Mouse (Mus musculus) splenic B cell, adult 2 months (primary cell): ENCODE measurements around the gene Sema5b.

Experiments used
- DNase-seq: peaks from one replicate; pipeline ENCODE4 v3.0.0-alpha.2; 2011; ENCODE audit warnings: low read depth, low spot score
- H3K27me3 ChIP-seq: 2 replicates; pipeline ENCODE4 v1.6.1; 2012; ENCODE audit warnings: mild to moderate bottlenecking, low read length, moderate library complexity, mixed read lengths; ENCODE audit not compliant: control insufficient read depth, poor library complexity, insufficient read depth, severe bottlenecking
- H3K36me3 ChIP-seq: 2 replicates; pipeline ENCODE4 v1.6.1; 2012; ENCODE audit warnings: mild to moderate bottlenecking, low read length, moderate library complexity, mixed read lengths; ENCODE audit not compliant: control insufficient read depth, poor library complexity, insufficient read depth, severe bottlenecking

Gene Sema5b

DNA sequence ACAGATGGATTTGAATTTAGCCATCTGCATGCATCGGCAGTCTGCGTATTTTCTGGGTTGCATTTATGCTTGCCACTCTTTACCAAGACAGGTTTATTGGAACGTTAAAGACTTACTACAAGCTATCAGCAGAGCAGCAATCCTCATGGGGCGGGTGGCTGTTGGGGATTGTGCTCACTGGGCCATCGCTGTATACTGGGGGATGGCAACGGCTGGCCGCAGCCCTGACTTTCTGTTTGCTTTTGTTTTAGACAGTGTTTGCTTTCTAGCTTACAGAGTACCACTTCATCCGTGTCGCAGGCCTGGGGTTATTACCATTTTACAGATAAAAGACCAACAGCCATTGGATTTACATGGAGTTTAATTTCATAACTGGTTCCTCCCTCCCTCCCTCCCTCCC is 28.8 kb downstream of the Sema5b start:
- no peaks in the 10 kb centered on the region for H3K36me3 ChIP-seq
- no peaks in the 10 kb centered on the region for H3K27me3 ChIP-seq
- DNase-seq = no peak

DNA sequence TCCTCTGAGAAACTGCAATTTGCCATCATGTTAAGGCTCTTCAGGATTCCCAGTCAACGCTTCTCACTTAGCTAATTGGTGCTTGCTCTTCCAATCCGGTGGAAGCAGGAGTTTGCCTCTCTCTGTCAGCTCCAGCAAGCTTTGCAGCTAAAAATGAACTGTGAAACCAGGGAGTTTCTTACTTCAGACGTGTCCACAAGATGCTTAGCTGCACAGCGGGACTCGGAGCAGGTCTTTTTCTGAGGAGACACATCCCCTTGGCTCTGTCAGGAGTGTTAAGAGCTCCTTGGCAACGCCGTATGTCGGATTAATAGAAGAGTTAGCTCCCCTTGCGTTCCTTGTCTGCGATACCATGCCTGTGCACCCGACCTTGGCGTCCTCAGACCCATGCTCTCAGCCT is 29.7 kb downstream of the Sema5b start:
- Histone ChIP-seq H3K36me3 (no peaks in the 10 kb centered on the region), H3K27me3 (no peaks in the 10 kb centered on the region)
- DNase-seq = no peak

DNA sequence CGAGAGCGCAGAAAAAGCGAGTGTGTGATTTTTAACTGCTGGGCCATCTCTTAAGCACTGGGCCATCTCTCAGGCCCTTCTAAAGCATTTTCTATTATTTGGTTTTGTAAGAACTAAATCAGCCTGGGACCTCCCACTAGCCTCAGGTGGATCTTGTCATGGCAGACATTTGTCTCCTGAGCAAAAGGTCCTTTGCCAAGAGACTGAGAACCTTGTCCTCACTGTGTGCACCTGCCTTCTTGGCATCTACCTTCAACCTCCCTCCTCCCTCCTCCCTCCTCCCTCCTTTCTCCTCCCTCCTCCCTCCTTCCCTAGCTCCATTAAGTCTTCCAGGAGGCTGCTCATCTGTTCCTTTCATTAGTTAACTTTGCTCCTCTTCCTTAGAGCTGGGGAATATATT is 32.6 kb downstream of the Sema5b start:
- no peak for DNase-seq
- no peaks in the 10 kb centered on the region for H3K27me3 ChIP-seq
- no peaks in the 10 kb centered on the region for H3K36me3 ChIP-seq

DNA sequence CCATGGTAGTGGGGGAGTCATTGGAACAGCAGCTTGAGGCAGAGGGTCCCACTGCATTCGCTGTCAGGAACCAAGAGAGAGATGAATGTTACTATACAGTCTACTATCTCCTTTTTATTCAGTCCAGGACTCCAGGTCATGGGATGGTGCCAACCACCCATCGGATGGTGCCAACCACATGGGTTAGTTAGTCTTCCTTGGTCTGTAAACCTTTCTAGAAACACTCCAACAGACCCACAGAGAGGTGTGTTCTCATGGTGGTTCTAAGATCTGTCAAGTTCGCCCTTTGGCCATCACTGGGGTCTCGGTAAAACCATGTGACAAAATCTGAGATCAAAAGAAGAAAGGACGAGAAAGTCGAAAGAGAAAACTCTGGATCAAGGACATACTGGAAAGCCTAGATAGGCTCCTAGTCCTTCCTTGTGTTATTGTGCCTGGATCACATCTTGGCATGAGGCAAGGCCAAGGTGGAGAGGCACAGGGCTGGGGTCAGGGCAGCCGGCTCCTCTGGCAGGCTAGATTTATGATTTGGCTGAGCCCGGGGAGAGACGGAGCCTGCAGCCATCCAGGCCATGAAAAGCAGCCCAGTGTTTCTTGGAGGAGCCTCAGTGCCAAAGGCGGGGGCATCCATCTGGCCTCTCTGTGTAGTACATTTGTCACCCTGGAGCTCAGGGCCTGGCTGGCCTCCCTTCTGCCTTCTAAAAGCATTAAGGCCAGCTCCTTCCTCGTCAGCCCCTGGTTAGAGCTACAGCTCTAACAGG is 36.4 kb downstream of the Sema5b start:
- H3K27me3 ChIP-seq = no peaks in the 10 kb centered on the region
- H3K36me3 ChIP-seq = no peaks in the 10 kb centered on the region
- DNase-seq = no peak

DNA sequence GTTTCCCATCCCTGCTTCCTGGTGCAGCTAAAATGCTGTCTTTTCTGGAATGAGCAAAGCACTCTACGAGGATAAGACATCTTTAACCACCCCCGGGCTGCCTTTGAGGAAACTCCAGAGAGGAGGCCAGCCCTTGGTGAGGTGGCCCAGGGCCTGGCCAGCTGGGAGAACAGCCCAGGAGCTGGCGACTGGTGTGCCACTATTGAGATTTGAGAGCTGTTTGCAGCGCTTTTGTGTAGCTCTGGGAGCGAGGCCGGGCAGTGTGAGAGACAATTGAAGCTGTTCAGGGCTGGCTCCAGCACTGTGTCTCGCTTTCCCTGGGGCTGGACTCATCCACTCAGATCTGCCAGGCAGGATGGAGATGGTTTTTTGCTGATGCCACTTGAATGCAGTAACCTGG is 40.4 kb downstream of the Sema5b start:
- no peaks in the 10 kb centered on the region for H3K36me3 ChIP-seq
- no peaks in the 10 kb centered on the region for H3K27me3 ChIP-seq
- DNase-seq = no peak

DNA sequence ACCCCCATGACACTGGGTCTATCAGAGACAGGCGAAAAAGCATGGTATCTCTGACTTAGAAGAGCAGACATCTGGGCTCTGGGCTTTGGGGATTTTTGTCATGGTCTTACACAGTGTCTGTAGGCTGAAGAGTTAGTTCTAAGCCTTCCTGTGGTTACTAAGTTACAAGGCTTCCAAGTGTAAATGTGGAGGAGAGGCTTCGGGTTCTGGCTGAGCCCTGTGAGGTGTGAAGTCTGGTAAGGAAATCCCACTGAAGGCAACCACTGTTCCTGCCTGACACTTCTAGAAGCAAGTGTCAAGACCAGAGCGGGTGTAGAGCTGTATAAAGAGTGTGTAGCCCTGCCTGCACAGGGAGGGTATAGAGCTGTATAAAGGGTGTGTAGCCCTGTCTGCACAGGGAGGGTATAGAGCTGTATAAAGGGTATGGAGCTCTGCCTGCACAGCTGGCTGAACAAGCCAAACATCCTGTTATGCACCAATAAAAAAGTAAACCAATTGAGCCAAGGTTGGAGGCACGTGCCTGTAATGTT is 42.7 kb downstream of the Sema5b start:
- Histone ChIP-seq H3K36me3 (no peaks in the 10 kb centered on the region), H3K27me3 (no peaks in the 10 kb centered on the region)
- DNase-seq = no peak

DNA sequence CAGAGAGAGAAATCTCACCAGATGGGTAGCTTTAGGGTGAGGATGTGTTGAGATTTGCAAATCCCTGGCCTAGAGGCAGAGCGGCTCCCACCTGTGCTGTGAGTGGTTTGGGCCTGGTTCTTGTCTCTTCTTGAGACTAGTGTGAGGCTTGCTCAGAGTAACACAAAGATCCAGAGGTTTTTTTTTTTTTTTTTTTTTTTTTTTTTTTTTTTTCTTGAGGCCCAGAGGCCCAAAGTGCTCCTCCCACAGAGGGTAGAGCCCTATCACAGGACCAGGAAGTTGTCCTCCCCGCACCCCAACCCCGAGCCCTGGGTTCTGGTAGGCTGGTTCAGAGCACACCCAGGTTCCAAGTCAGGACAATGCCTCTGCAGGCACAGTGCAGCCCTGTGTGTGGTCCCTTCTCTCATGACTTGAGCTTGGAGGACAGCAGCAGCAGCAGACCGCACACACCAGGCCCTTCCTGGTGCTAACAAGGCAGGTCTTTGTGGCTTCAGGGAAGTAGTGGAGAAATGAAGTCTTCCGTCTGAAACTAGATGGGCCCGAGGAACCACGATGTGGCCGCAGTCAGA is 44.3 kb downstream of the Sema5b start:
- H3K36me3 ChIP-seq = no peaks in the 10 kb centered on the region
- H3K27me3 ChIP-seq = no peaks in the 10 kb centered on the region
- DNase-seq = no peak

DNA sequence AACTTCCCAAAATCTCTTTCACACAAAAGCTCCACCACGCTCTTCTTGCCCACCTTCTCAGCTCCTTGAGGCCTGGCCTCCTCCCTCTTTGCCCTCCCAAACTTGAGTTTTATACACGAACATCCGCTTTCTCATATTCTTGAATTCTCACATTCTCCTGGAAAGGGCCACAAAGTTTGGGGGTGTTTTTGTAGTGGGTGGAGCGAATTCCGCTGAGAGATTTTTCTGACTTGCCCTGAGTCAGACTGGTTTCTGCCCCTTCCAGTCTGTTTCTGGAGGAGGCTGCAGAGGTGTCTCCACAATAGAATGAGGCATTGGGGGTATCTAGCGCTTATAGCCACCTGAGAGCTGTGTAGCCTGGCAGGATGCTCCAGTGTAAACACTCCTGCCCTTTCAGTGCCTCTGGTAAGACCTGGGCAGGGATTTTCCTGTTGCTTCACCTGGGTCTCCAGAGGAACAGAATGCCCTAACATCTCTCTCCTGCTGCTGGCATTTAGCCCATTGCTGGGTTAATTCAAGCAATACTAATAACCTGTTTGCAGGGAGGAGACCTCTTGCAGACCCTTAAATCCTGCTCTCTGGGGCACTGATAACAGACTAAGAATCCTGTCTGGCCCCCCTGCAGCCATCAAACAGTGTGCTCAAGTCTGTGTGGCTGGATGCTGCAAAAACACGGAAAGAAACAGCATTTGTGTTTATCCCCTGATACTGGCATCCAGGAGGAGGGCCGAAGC is 46.3 kb downstream of the Sema5b start:
- no peaks in the 10 kb centered on the region; the same call in 1 of the 2 replicates for H3K27me3 ChIP-seq
- no peak for DNase-seq
- H3K36me3 ChIP-seq = no peaks in the 10 kb centered on the region

DNA sequence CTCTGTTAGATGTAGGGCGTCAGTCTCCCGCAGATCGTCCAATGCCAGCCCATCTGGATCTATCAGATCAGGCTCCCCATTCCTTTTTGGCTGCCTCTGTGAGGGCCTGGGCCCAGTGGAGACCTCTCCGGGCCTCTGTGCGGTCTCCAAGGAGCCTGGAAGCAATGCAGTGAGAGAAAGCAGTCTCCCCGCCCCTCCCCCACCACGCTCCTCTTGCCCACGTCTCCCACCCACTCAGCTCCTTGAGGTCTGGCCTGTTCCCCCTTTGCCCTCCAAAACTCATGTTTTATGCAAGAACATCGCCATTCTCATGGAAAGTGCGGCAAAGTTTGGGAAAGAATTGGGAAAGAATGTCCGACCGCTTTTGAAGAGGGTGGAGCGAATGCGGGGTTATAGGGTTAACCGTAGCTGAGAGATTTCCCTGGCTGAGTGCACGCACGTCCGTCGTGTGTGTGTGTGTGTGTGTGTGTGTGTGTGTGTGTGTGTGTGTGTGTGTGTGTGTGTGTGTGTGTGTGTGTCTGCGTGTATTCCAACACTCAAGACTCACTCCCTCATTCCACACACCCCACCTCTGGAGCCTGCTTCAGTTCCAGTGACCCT is 47.0 kb downstream of the Sema5b start:
- no peak for DNase-seq
- H3K36me3 ChIP-seq = no peaks in the 10 kb centered on the region

DNA sequence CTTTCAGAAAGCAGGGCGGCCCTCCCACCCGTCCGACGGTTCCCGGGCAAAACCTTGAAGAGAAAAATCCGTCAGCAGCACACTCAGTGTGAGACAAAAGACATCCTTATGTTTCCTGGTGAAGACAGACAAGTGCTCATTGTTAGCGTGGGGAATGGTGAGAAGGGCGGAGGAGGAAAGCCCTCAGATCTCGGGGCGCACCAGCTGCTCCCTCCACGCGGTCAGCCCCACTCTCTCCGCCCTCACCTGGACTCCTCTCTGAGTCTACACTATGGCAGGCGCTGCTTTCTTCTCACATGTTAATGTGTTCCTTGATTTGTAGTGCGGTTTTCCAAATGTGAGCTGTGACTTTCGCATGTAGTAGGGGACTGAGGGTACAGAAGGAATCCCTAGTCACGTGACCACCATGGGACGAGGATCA is 47.8 kb downstream of the Sema5b start:
- no peaks in the 10 kb centered on the region; the same call in 1 of the 2 replicates for H3K27me3 ChIP-seq
- DNase-seq = no peak
- H3K36me3 ChIP-seq = no peaks in the 10 kb centered on the region

More for the DNA sequence above, 47.0 kb downstream of the Sema5b start:
- H3K27me3 ChIP-seq = no peaks in the 10 kb centered on the region; the same call in 1 of the 2 replicates

DNA sequence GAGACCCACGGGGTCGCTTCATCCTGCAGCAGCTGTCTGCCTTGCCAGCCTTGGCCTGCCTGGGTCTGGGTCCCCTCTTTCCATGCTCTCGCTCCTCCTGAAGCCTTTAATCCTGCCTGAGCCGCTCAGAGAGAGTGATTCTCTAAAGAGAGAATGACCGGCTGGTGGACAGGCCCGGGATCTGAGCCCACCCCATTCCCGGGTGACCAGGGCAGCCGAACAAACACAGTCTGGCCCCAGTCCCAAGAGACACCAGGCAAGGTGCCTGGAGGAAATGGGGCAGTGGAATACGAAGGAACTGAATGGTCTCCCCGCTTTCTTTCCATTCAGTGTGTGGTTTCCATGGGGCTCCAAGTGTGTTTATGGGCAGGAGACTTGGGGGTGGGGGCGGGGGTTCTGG is 50.8 kb downstream of the Sema5b start:
- H3K27me3 ChIP-seq = no peaks in the 10 kb centered on the region; the same call in 1 of the 2 replicates
- DNase-seq = no peak
- H3K36me3 ChIP-seq = no peaks in the 10 kb centered on the region

DNA sequence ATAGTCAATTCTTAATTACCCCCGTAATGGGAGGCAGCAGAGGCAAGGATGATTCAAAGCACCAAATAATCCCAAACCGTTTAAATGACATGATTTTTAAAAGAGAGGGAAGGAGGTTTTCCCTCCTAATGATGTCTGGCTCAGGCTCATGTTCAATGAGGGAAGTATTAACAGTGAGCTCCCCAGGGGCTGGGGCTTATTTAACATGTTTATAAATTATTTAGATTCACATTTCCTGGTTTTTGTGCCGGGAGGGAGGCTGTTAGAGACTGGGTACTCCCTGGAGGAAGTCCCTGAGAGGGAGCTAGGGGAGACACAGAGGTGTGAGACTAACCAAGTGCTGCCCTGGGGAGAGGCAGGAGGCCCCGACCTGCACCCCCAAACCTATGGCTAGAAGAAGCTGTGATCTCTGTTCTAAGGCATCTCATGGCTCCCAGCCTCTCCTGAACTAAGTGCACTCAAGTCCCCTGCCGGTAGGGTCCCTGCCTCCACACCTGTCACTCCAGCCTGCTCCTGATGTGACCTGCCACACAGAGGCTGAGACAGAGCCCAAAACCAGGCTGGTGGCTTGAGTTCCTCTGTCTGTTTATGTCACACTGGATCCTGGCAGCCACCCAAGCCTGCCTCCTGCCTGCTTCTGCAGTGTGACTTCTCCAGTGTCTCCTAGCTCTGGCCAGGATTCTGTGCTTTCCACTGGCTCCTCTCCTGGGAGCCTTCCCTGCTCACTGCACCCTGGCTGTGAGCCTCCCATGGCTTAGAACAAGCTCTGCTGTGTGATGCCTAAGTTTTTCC is 51.5 kb downstream of the Sema5b start:
- Histone ChIP-seq H3K27me3 (no peaks in the 10 kb centered on the region; the same call in 1 of the 2 replicates), H3K36me3 (no peaks in the 10 kb centered on the region)
- no peak for DNase-seq

DNA sequence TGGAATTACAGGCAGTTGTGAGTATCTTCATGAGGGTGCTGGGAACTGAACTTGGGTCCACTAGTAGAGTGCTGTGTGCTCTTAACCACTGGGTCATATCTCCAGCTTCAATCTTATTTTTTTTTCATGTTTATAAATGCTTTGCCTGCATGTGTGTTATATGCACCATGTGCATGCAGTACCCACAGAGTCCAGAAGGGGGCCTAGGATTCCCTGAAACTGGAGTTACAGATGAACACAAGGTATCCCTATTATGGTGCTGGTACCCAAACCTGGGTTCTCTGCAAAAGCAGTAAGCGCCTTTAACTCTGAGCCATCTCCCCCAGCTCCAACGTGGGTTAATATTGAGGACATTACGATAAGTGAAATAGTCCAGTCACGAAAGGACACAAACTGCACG is 52.5 kb downstream of the Sema5b start:
- Histone ChIP-seq H3K27me3 (no peaks in the 10 kb centered on the region; the same call in 1 of the 2 replicates), H3K36me3 (no peaks in the 10 kb centered on the region)
- no peak for DNase-seq

DNA sequence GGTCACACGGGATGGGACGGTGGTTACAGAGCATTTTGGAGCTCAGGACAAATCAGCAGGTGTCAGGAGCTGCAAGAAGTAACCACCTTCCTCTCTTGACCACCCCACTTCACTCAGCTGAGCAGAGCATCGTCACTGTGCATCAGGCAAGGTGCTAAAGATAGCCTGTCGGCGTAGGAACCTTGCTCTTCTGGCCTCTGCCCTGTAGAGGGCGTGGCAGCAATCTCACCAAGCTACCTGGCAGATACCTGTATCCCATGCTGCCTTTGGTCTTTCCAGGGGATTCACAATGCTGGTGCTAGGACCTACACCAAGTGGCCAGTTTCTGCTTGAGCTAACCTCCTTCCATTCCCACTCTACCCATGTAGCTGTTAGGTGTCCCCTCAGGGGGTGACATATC is 55.3 kb downstream of the Sema5b start:
- no peaks in the 10 kb centered on the region for H3K36me3 ChIP-seq
- H3K27me3 ChIP-seq = no peaks in the 10 kb centered on the region; the same call in 1 of the 2 replicates
- DNase-seq = no peak
